Mouse (Mus musculus) olfactory bulb, adult 2 months (tissue): Measurements from ENCODE around the gene Gm6096. TPM values are rescaled to one million over a fixed set of nuclear protein-coding genes. Genes with fewer than 3 reads are reported as not detected.
A peak's percentile ranks its signal among the peaks of the same experiment; 100 is the strongest.

Experiments used
- H3K27ac ChIP-seq: fragments of 200-500 bp; 2 replicates; pipeline ENCODE4 v1.5.1; 2012; ENCODE audit warnings: low read depth, low read length; ENCODE audit not compliant: insufficient read depth
- H3K4me1 ChIP-seq: fragments of 200-500 bp; 2 replicates; pipeline ENCODE4 v1.6.1; 2012; ENCODE audit warnings: low read length; ENCODE audit not compliant: control insufficient read depth, insufficient read depth
- H3K4me3 ChIP-seq: fragments of 200-500 bp; 2 replicates; pipeline ENCODE4 v1.5.1; 2012; ENCODE audit warnings: mild to moderate bottlenecking, low read depth, low read length, moderate library complexity; ENCODE audit not compliant: insufficient read depth
- CTCF ChIP-seq: fragments of 200-500 bp; IDR thresholded peaks from 2 replicates; pipeline ENCODE4 v1.5.1; 2012; ENCODE audit warnings: low read depth, mild to moderate bottlenecking, low read length, moderate library complexity; ENCODE audit not compliant: insufficient read depth
- POLR2A ChIP-seq: fragments of 200-500 bp; IDR thresholded peaks from 2 replicates; pipeline ENCODE4 v1.6.1; 2012; ENCODE audit warnings: mild to moderate bottlenecking, low read depth, low read length, moderate library complexity; ENCODE audit not compliant: insufficient read depth
- WGBS: fragments of 180-500 bp; shearing (Covaris S2); methylation state at CpG from one replicate; pipeline ENCODE4 v1.1.7; 2018; 5-methylcytosine and 5-hydroxymethylcytosine counted together
- polyA plus RNA-seq: library from polyadenylated mRNA; stranded (reverse); fragments of >200 nt; gene quantifications from 2 replicates; pipeline ENCODE4 v1.2.4, GENCODE M21; 2012; ENCODE audit warnings: low replicate concordance; ENCODE audit not compliant: missing spikeins, insufficient read depth, insufficient read length

Gene Gm6096
- polyA plus RNA-seq, 1 experiment = not detected

GRCm38 (mm10) chr7:34221594-34222250 lies 29.1 kb upstream of the Gm6096 start:
- TF ChIP-seq POLR2A (no peak), CTCF (no peak)
- WGBS = 85% methylated on average over 9 of the region's 9 CpGs
- Histone ChIP-seq H3K4me1 (peaks cover 8% of the 10 kb centered on the region), H3K4me3 (no peak overlapping the region), H3K27ac (no peak overlapping the region)

GRCm38 (mm10) chr7:34222340-34222739 lies 28.5 kb upstream of the Gm6096 start:
- no peak overlapping the region for H3K4me3 ChIP-seq
- no peak overlapping the region for H3K27ac ChIP-seq
- H3K4me1 ChIP-seq = peaks cover 14% of the 10 kb centered on the region
- WGBS = 91% methylated on average over 10 of the region's 10 CpGs
- TF ChIP-seq CTCF (no peak), POLR2A (no peak)

GRCm38 (mm10) chr7:34224308-34224707 lies 26.5 kb upstream of the Gm6096 start:
- no peak overlapping the region for H3K4me3 ChIP-seq
- peaks cover 28% of the 10 kb centered on the region for H3K4me1 ChIP-seq
- no peak overlapping the region for H3K27ac ChIP-seq
- no peak for TF ChIP-seq POLR2A
- TF ChIP-seq CTCF = no peak
- 91% methylated on average over 6 of the region's 6 CpGs for WGBS

- Histone ChIP-seq H3K27ac (no peak overlapping the region), H3K4me1 (peaks cover 29% of the 10 kb centered on the region), H3K4me3 (no peak overlapping the region)
- 50% methylated on average over 8 of the region's 8 CpGs for WGBS
- TF ChIP-seq CTCF (no peak), POLR2A (no peak)
Measured at GRCm38 (mm10) chr7:34226086-34226485, 24.8 kb upstream of the Gm6096 start.

GRCm38 (mm10) chr7:34226846-34227245 lies 24.0 kb upstream of the Gm6096 start:
- H3K27ac ChIP-seq = no peak overlapping the region
- peaks cover 26% of the 10 kb centered on the region for H3K4me1 ChIP-seq
- no peak overlapping the region for H3K4me3 ChIP-seq
- 91% methylated on average over 12 of the region's 12 CpGs for WGBS
- no peak for TF ChIP-seq CTCF

- H3K27ac ChIP-seq = no peak overlapping the region
- 21% methylated on average over 7 of the region's 9 CpGs for WGBS
Measured at GRCm38 (mm10) chr7:34228641-34229040, 22.2 kb upstream of the Gm6096 start.

GRCm38 (mm10) chr7:34229153-34229552 lies 21.7 kb upstream of the Gm6096 start:
- no peak for TF ChIP-seq CTCF
- no peak for TF ChIP-seq POLR2A
- Histone ChIP-seq H3K4me1 (peaks cover 30% of the 10 kb centered on the region), H3K4me3 (peak overlapping the region; percentile 92), H3K27ac (0 out of 2 replicates have a peak overlapping the region, but pooled peaks have one; percentile 91)
- 19% methylated on average over 5 of the region's 5 CpGs for whole genome bisulfite sequencing

More at GRCm38 (mm10) chr7:34228641-34229040, 22.2 kb upstream of the Gm6096 start:
- Histone ChIP-seq H3K4me3 (peak overlapping the region; percentile 92), H3K4me1 (peaks cover 28% of the 10 kb centered on the region)
- TF ChIP-seq POLR2A (no peak), CTCF (no peak)

- H3K27ac ChIP-seq = peak overlapping the region; percentile 91
- peaks cover 30% of the 10 kb centered on the region for H3K4me1 ChIP-seq
- no peak for TF ChIP-seq CTCF
- TF ChIP-seq POLR2A = peak; percentile 13; the same call in 1 of the 2 replicates
- 0% methylated on average over 19 of the region's 19 CpGs for WGBS
- peak overlapping the region; percentile 92 for H3K4me3 ChIP-seq
Measured at GRCm38 (mm10) chr7:34229691-34230111, 21.1 kb upstream of the Gm6096 start.

GRCm38 (mm10) chr7:34230116-34230515 lies 20.7 kb upstream of the Gm6096 start, which contains the start of gene Gpi1:
Gene Gpi1, minus strand, starts transcription at chr7:34230336.
- 1% methylated on average over 39 of the region's 39 CpGs for WGBS
- Histone ChIP-seq H3K27ac (peak within 1 kb of the TSS; percentile 91), H3K4me3 (peak within 1 kb of the TSS; percentile 92), H3K4me1 (peaks cover 30% of the 10 kb centered on the region)
- TF ChIP-seq POLR2A = peak; percentile 40
- TF ChIP-seq CTCF = no peak
